Mouse (Mus musculus) midbrain, embryonic 13.5 days (tissue): ENCODE data around the gene Vmn1r220. TPM values are rescaled to one million over a fixed set of nuclear protein-coding genes. Genes with fewer than 3 reads are reported as not detected.
"Not testable (repeated sequence)": the region's sequence is repeated elsewhere in the genome, so short reads cannot be mapped to it uniquely, and the experiment has no call there.

Source experiments
- ATAC-seq: fragments of 200-750 bp; cut with Nextera tagmentation; 2 replicates; pipeline ENCODE4 v1.8.0; 2017; ENCODE audit warnings: mild to moderate bottlenecking, moderate TSS enrichment, moderate library complexity
- H3K27ac ChIP-seq: fragments of 300-500 bp; sonication (generic); 2 replicates; pipeline ENCODE4 v1.5.1; 2015; ENCODE audit warnings: inconsistent platforms, mild to moderate bottlenecking, moderate library complexity
- H3K27me3 ChIP-seq: fragments of 300-500 bp; sonication (generic); 2 replicates; pipeline ENCODE4 v1.6.1; 2015; ENCODE audit warnings: mild to moderate bottlenecking, inconsistent platforms
- H3K36me3 ChIP-seq: fragments of 300-500 bp; sonication (generic); 2 replicates; pipeline ENCODE4 v1.6.1; 2015; ENCODE audit warnings: mild to moderate bottlenecking, inconsistent platforms
- H3K4me1 ChIP-seq: fragments of 300-500 bp; sonication (generic); replicated peaks from 2 replicates; pipeline ENCODE4 v1.6.1; 2015; ENCODE audit warnings: inconsistent platforms
- H3K4me2 ChIP-seq: fragments of 300-500 bp; sonication (generic); replicated peaks from 2 replicates; pipeline ENCODE4 v1.6.1; 2015; ENCODE audit warnings: moderate library complexity, mild to moderate bottlenecking, inconsistent platforms
- H3K4me3 ChIP-seq: fragments of 300-500 bp; sonication (generic); replicated peaks from 2 replicates; pipeline ENCODE4 v1.5.1; 2015; ENCODE audit warnings: mild to moderate bottlenecking, inconsistent platforms
- H3K9ac ChIP-seq: fragments of 300-500 bp; sonication (generic); replicated peaks from 2 replicates; pipeline ENCODE4 v1.6.1; 2015; ENCODE audit warnings: mild to moderate bottlenecking, inconsistent platforms
- H3K9me3 ChIP-seq: fragments of 300-500 bp; sonication (generic); 2 replicates; pipeline ENCODE4 v1.6.1; 2016; ENCODE audit warnings: mild to moderate bottlenecking, inconsistent platforms
- WGBS: fragments of 180-500 bp; shearing (Covaris S2); methylation state at CpG from one replicate; pipeline ENCODE4 v1.1.7; 2015; 5-methylcytosine and 5-hydroxymethylcytosine counted together
- polyA plus RNA-seq: library from polyadenylated mRNA; unstranded; fragments of >200 nt; fragmentation: Nextera tagmentation; extraction: Ambion mirVana; gene quantifications from 2 replicates; pipeline ENCODE4 v1.2.1, GENCODE M21; 2015

Gene Vmn1r220
- not detected in 2 replicates for polyA plus RNA-seq

- no peak within 1 kb of the TSS for H3K4me3 ChIP-seq
- H3K4me1 ChIP-seq = no peaks in the 10 kb centered on the region
- H3K9me3 ChIP-seq = no peaks in the 10 kb centered on the region
- no peaks in the 10 kb centered on the region for H3K36me3 ChIP-seq
- H3K9ac ChIP-seq = no peak within 1 kb of the TSS
- H3K27me3 ChIP-seq = no peaks in the 10 kb centered on the region
- ATAC-seq = no peak
- 88% methylated on average over 2 of the region's 2 CpGs for WGBS
- H3K4me2 ChIP-seq = no peak within 1 kb of the TSS
- H3K27ac ChIP-seq = no peak within 1 kb of the TSS
These were observed at the start of gene Vmn1r220 for GRCm38 (mm10) chr13:23187875-23188274. Gene Vmn1r220 (minus strand): TSS chr13:23187975.

GRCm38 (mm10) chr13:23235847-23236246 lies 48.1 kb upstream of the Vmn1r220 start, which contains the start of gene Vmn1r222:
Gene Vmn1r222 (minus strand): TSS chr13:23235947.
- H3K27me3 ChIP-seq, ATAC-seq, H3K4me2 ChIP-seq, H3K4me3 ChIP-seq, H3K36me3 ChIP-seq, H3K4me1 ChIP-seq, H3K9me3 ChIP-seq, H3K27ac ChIP-seq, H3K9ac ChIP-seq: not testable (repeated sequence)

- not testable (repeated sequence) for H3K27me3 ChIP-seq, H3K4me3 ChIP-seq, H3K9ac ChIP-seq, H3K27ac ChIP-seq, H3K36me3 ChIP-seq, H3K4me2 ChIP-seq, H3K9me3 ChIP-seq, ATAC-seq, H3K4me1 ChIP-seq
- 93% methylated on average over 2 of the region's 2 CpGs for WGBS
These were observed 26.1 kb upstream of the Vmn1r220 start, which contains the start of gene Vmn1r221 for GRCm38 (mm10) chr13:23213827-23214226. Gene Vmn1r221 (plus strand): TSS chr13:23214127.

GRCm38 (mm10) chr13:23203885-23204284 lies 16.1 kb upstream of the Vmn1r220 start:
- H3K27me3 ChIP-seq, H3K9me3 ChIP-seq, H3K4me1 ChIP-seq, H3K27ac ChIP-seq, H3K4me3 ChIP-seq, H3K36me3 ChIP-seq, ATAC-seq, H3K9ac ChIP-seq, H3K4me2 ChIP-seq: not testable (repeated sequence)
- 79% methylated on average over 1 of the region's 1 CpGs for WGBS

GRCm38 (mm10) chr13:23166471-23166870 lies 21.3 kb downstream of the Vmn1r220 start:
- ATAC-seq = not testable (repeated sequence)

GRCm38 (mm10) chr13:23159012-23159411 lies 28.8 kb downstream of the Vmn1r220 start, which contains the start of gene Vmn1r219:
Gene Vmn1r219 (plus strand): TSS chr13:23159312.
- Histone ChIP-seq H3K36me3 (no peaks in the 10 kb centered on the region), H3K4me2 (no peak within 1 kb of the TSS), H3K27ac (no peak within 1 kb of the TSS), H3K9me3 (no peaks in the 10 kb centered on the region), H3K27me3 (no peaks in the 10 kb centered on the region), H3K4me3 (no peak within 1 kb of the TSS), H3K9ac (no peak within 1 kb of the TSS), H3K4me1 (no peaks in the 10 kb centered on the region)
- ATAC-seq = no peak
- WGBS = 91% methylated on average over 4 of the region's 4 CpGs

More at GRCm38 (mm10) chr13:23166471-23166870, 21.3 kb downstream of the Vmn1r220 start:
- H3K36me3 ChIP-seq, H3K4me3 ChIP-seq, H3K9me3 ChIP-seq, H3K4me1 ChIP-seq, H3K27me3 ChIP-seq, H3K27ac ChIP-seq, H3K4me2 ChIP-seq, H3K9ac ChIP-seq: not testable (repeated sequence)
- 86% methylated on average over 4 of the region's 4 CpGs for WGBS

- Histone ChIP-seq H3K4me2 (no peak overlapping the region), H3K27me3 (no peaks in the 10 kb centered on the region), H3K9ac (no peak overlapping the region), H3K4me3 (no peak overlapping the region), H3K4me1 (no peaks in the 10 kb centered on the region), H3K27ac (no peak overlapping the region), H3K9me3 (no peaks in the 10 kb centered on the region), H3K36me3 (no peaks in the 10 kb centered on the region)
- WGBS = 66% methylated on average over 3 of the region's 3 CpGs
- ATAC-seq = peak; percentile 34
These were observed 29.9 kb downstream of the Vmn1r220 start for GRCm38 (mm10) chr13:23157848-23158247.

GRCm38 (mm10) chr13:23138880-23139279 lies 48.9 kb downstream of the Vmn1r220 start:
- Histone ChIP-seq H3K9ac (no peak overlapping the region), H3K4me2 (no peak overlapping the region), H3K36me3 (no peaks in the 10 kb centered on the region), H3K27me3 (no peaks in the 10 kb centered on the region), H3K27ac (no peak overlapping the region), H3K4me1 (no peaks in the 10 kb centered on the region), H3K9me3 (no peaks in the 10 kb centered on the region), H3K4me3 (no peak overlapping the region)
- ATAC-seq = no peak
- 94% methylated on average over 2 of the region's 2 CpGs for WGBS

- no peak overlapping the region for H3K4me2 ChIP-seq
- no peaks in the 10 kb centered on the region for H3K27me3 ChIP-seq
- ATAC-seq = no peak
- no peaks in the 10 kb centered on the region for H3K9me3 ChIP-seq
- no peak overlapping the region for H3K27ac ChIP-seq
- H3K9ac ChIP-seq = no peak overlapping the region
- WGBS = 86% methylated on average over 1 of the region's 1 CpGs
- no peak overlapping the region for H3K4me3 ChIP-seq
- no peaks in the 10 kb centered on the region for H3K4me1 ChIP-seq
- H3K36me3 ChIP-seq = no peaks in the 10 kb centered on the region
These were observed 54.3 kb downstream of the Vmn1r220 start for GRCm38 (mm10) chr13:23133501-23133900.

- no peak within 1 kb of the TSS for H3K9ac ChIP-seq
- H3K4me3 ChIP-seq = no peak within 1 kb of the TSS
- H3K36me3 ChIP-seq = no peaks in the 10 kb centered on the region
- no peak within 1 kb of the TSS for H3K4me2 ChIP-seq
- H3K9me3 ChIP-seq = no peaks in the 10 kb centered on the region
- no peak for ATAC-seq
- no peaks in the 10 kb centered on the region for H3K4me1 ChIP-seq
- no peak within 1 kb of the TSS for H3K27ac ChIP-seq
- H3K27me3 ChIP-seq = no peaks in the 10 kb centered on the region
- 89% methylated on average over 3 of the region's 3 CpGs for WGBS
These were observed 54.7 kb downstream of the Vmn1r220 start, which contains the start of gene Vmn1r218 for GRCm38 (mm10) chr13:23133099-23133498. Gene Vmn1r218 (plus strand): TSS chr13:23133155.

Other genes starting within 250 kb of the Vmn1r220 start
- not detected in 2 replicates for gene Vmn1r213, start 180.3 kb downstream of the Vmn1r220 start, polyA plus RNA-seq
- not detected in 2 replicates for gene Vmn1r214, start 157.6 kb downstream of the Vmn1r220 start, polyA plus RNA-seq
- gene Vmn1r215, start 120.0 kb downstream of the Vmn1r220 start, polyA plus RNA-seq = not detected in 2 replicates
- gene Vmn1r217, start 69.7 kb downstream of the Vmn1r220 start, polyA plus RNA-seq = not detected in 2 replicates
- gene Vmn1r218, start 54.8 kb downstream of the Vmn1r220 start, polyA plus RNA-seq = not detected in 2 replicates
- not detected in 2 replicates for gene Vmn1r219, start 28.7 kb downstream of the Vmn1r220 start, polyA plus RNA-seq
- not detected in 2 replicates for gene Vmn1r221, start 26.2 kb upstream of the Vmn1r220 start, polyA plus RNA-seq
- not detected in 2 replicates for gene Vmn1r222, start 48.0 kb upstream of the Vmn1r220 start, polyA plus RNA-seq
- not detected in 2 replicates for gene Vmn1r223, start 59.2 kb upstream of the Vmn1r220 start, polyA plus RNA-seq
- gene Zfp322a, start 181.2 kb upstream of the Vmn1r220 start, polyA plus RNA-seq = 56.3 and 58.9 TPM in 2 replicates
- 10.8 TPM in 2 replicates for gene Abt1, start 235.9 kb upstream of the Vmn1r220 start, polyA plus RNA-seq